Mouse (Mus musculus): Measurements from ENCODE around the gene Slc2a4. TPM values are rescaled to one million over a fixed set of nuclear protein-coding genes. Genes with fewer than 3 reads are reported as not detected.
A peak's percentile ranks its signal among the peaks of the same experiment; 100 is the strongest.

Gene Slc2a4
- polyA plus RNA-seq (2016; fragmentation: Nextera tagmentation; extraction: Ambion mirVana) = 12.6 and 12.8 TPM in 2 replicates

DNA sequence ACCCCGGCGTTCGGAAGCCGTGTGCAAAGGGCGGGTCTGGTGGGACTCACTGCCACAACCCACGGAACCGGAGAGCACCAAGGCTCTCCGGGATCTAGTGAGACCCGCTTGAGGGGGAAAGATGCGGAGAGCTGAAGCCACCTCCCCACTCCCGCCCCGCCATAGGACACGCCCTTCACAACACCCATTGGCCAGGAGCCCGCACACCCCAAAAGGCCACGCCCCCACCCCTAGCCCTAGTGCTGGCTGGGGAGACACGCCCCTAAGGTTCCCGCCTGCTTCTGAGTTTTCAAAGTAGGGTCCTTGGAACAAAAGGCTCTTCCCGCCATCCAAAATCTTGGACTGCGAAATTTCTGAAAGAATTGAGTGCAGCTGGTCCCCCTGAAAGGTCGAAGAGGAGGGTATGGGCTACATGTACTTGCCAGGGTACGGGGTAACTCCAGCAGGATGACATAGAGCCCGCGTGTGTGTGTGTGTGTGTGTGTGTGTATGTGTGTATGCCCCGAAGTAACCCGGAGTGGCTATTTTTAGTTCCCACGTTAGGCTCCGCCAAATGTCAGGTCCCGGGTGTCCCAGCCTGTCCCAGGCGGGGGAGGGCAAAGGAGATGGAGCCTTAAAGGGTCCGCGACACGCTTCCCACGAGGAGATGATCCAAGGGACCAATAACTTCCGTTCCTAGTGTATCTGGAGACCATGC lies at the start of gene Slc2a4:
Gene Slc2a4, minus strand, starts transcription at position 123 of the 697 bp plus-strand sequence.
- H3K36me3 ChIP-seq = peaks cover 27% of the 10 kb centered on the region
- H3K27ac ChIP-seq (replicated peaks) = peak within 1 kb of the TSS; percentile 92
- H3K9me3 ChIP-seq (replicated peaks) = no peaks in the 10 kb centered on the region
- under 1% methylated on average over 34 of the region's 34 CpGs for WGBS
- H3K4me3 ChIP-seq = peak within 1 kb of the TSS; percentile 56
- peak; percentile 97 for DNase-seq (ENCODE audit: low spot score)
- H3K4me1 ChIP-seq = peaks cover 33% of the 10 kb centered on the region
- peaks cover 15% of the 10 kb centered on the region for H3K27me3 ChIP-seq (ENCODE audit: low read depth, poor library complexity, severe bottlenecking)

GRCm38 (mm10) chr11:69997070-69997509 lies 49.1 kb upstream of the Slc2a4 start:
- Histone ChIP-seq H3K27ac (replicated peaks) (peak overlapping the region; percentile 98), H3K4me3 (peak overlapping the region; percentile 97), H3K36me3 (peaks cover 54% of the 10 kb centered on the region), H3K4me1 (peaks cover 63% of the 10 kb centered on the region), H3K27me3 (ENCODE audit: low read depth, poor library complexity, severe bottlenecking) (no peaks in the 10 kb centered on the region), H3K9me3 (replicated peaks) (no peaks in the 10 kb centered on the region)
- DNase-seq (ENCODE audit: low spot score) = peak; percentile 90
- WGBS = under 1% methylated on average over 41 of the region's 44 CpGs

DNA sequence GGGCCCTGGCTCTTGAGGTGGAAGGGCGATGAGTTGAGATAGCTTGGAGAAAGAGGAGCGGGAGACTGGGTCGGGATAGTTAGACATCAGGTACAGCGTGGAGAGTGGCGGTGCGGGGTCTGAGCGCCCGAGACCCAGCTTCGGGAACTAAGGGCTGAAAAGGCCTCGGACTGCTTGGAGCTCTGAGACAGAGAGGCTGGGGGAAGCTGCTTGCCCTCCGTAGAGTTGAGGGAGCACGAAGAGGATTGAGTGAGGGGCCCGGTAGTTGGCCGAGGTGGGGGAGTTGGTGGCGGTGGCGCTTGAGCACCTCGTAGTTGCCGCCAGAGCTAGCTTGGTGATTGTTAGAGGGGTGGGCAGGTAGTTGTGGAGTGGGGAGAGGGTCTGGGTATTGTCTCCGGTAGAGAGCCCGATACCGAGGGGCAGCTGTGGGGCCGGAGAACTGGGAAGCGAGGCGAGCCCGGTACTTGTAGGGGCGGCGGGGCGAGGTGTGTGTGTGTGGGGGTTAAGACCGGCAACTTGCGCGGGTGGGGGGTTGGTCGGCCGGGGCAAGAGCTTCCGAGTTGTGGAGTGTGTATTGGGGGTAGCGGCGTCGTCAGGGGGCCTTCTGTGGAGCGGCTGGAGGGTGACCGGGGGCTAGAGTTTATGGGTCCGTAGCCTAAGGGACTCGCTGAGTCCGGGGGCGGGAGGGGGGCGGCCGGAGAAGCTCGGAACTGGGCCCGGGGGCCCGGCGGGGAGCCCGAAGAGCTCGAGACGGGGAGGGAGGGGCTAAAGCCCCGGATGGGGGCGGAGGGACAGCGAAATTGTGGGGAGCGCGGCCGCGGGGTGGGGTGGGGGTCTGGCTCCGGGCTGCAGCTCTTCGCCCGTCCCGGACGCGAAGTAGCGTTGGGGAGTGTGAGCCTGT lies 48.4 kb upstream of the Slc2a4 start:
- H3K4me3 ChIP-seq = peak overlapping the region; percentile 97
- no peaks in the 10 kb centered on the region for H3K9me3 ChIP-seq (replicated peaks)
- H3K4me1 ChIP-seq = peaks cover 56% of the 10 kb centered on the region
- peaks cover 50% of the 10 kb centered on the region for H3K36me3 ChIP-seq
- WGBS = 1% methylated on average over 60 of the region's 66 CpGs
- no peaks in the 10 kb centered on the region for H3K27me3 ChIP-seq (ENCODE audit: low read depth, poor library complexity, severe bottlenecking)
- DNase-seq (ENCODE audit: low spot score) = peak; percentile 53
- H3K27ac ChIP-seq (replicated peaks) = peak overlapping the region; percentile 98

- Histone ChIP-seq H3K4me1 (peaks cover 53% of the 10 kb centered on the region), H3K36me3 (peaks cover 50% of the 10 kb centered on the region), H3K27me3 (ENCODE audit: low read depth, poor library complexity, severe bottlenecking) (no peaks in the 10 kb centered on the region), H3K27ac (replicated peaks) (peak within 1 kb of the TSS; percentile 98), H3K4me3 (peak within 1 kb of the TSS; percentile 97), H3K9me3 (replicated peaks) (no peaks in the 10 kb centered on the region)
- WGBS = under 1% methylated on average over 36 of the region's 36 CpGs
- DNase-seq (ENCODE audit: low spot score) = peak; percentile 99
Measured at GRCm38 (mm10) chr11:69995391-69995960, 47.5 kb upstream of the Slc2a4 start, which contains the start of gene Phf23. Gene Phf23, plus strand, starts transcription at chr11:69995777.

- Histone ChIP-seq H3K4me1 (peaks cover 53% of the 10 kb centered on the region), H3K4me3 (peak overlapping the region; percentile 97)
- 88% methylated on average over 11 of the region's 11 CpGs for WGBS
Measured at GRCm38 (mm10) chr11:69994401-69995090, 46.6 kb upstream of the Slc2a4 start.

DNA sequence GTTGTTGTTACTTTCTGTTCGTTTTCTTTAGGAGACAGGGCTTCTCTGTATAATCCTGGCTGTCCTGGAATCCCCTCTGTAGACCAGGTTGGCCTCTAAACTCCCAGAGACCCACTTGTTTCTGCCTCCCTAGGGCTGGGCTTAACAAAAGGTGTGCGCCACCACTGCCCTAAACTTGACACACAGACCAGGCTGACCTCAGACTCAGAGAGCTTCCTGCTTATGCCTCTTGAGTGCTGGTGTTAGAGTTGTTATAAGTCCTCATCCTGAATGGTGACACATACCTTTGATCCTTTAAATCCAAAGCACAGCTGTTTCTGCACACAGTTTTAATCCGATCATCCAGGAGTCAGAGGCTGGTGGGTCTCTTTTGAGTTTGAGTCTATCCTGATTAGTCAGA lies 44.9 kb upstream of the Slc2a4 start:
- WGBS = 90% methylated on average over 3 of the region's 3 CpGs
- Histone ChIP-seq H3K4me1 (peaks cover 39% of the 10 kb centered on the region), H3K4me3 (peak overlapping the region; percentile 82; the same call in 1 of the 2 replicates), H3K36me3 (peaks cover 50% of the 10 kb centered on the region), H3K27ac (replicated peaks) (no peak overlapping the region), H3K27me3 (ENCODE audit: low read depth, poor library complexity, severe bottlenecking) (no peaks in the 10 kb centered on the region), H3K9me3 (replicated peaks) (no peaks in the 10 kb centered on the region)
- no peak for DNase-seq (ENCODE audit: low spot score)

More at GRCm38 (mm10) chr11:69994401-69995090, 46.6 kb upstream of the Slc2a4 start:
- H3K27ac ChIP-seq (replicated peaks) = no peak overlapping the region
- no peak for DNase-seq (ENCODE audit: low spot score)
- H3K36me3 ChIP-seq = peaks cover 50% of the 10 kb centered on the region
- no peaks in the 10 kb centered on the region for H3K27me3 ChIP-seq (ENCODE audit: low read depth, poor library complexity, severe bottlenecking)
- H3K9me3 ChIP-seq (replicated peaks) = no peaks in the 10 kb centered on the region

- DNase-seq (ENCODE audit: low spot score) = no peak
- Histone ChIP-seq H3K4me3 (peak overlapping the region; percentile 82), H3K27me3 (ENCODE audit: low read depth, poor library complexity, severe bottlenecking) (no peaks in the 10 kb centered on the region), H3K36me3 (peaks cover 52% of the 10 kb centered on the region), H3K4me1 (peaks cover 33% of the 10 kb centered on the region), H3K9me3 (replicated peaks) (no peaks in the 10 kb centered on the region), H3K27ac (replicated peaks) (peak overlapping the region; percentile 55; the same call in 1 of the 2 replicates)
- WGBS = 89% methylated on average over 10 of the region's 10 CpGs
Measured at GRCm38 (mm10) chr11:69992396-69992795, 44.4 kb upstream of the Slc2a4 start.

- peaks cover 58% of the 10 kb centered on the region for H3K36me3 ChIP-seq
- WGBS = under 1% methylated on average over 15 of the region's 15 CpGs
Measured at GRCm38 (mm10) chr11:69991711-69992110, 43.7 kb upstream of the Slc2a4 start.

GRCm38 (mm10) chr11:69990850-69991691 lies 43.1 kb upstream of the Slc2a4 start, which contains the start of gene Gabarap:
Gene Gabarap, plus strand, starts transcription at chr11:69991143.
- peaks cover 65% of the 10 kb centered on the region for H3K36me3 ChIP-seq

More at GRCm38 (mm10) chr11:69991711-69992110, 43.7 kb upstream of the Slc2a4 start:
- H3K4me3 ChIP-seq = peak overlapping the region; percentile 82
- H3K4me1 ChIP-seq = peaks cover 27% of the 10 kb centered on the region
- no peaks in the 10 kb centered on the region for H3K27me3 ChIP-seq (ENCODE audit: low read depth, poor library complexity, severe bottlenecking)
- DNase-seq (ENCODE audit: low spot score) = no peak
- no peaks in the 10 kb centered on the region for H3K9me3 ChIP-seq (replicated peaks)
- H3K27ac ChIP-seq (replicated peaks) = peak overlapping the region; percentile 94

DNA sequence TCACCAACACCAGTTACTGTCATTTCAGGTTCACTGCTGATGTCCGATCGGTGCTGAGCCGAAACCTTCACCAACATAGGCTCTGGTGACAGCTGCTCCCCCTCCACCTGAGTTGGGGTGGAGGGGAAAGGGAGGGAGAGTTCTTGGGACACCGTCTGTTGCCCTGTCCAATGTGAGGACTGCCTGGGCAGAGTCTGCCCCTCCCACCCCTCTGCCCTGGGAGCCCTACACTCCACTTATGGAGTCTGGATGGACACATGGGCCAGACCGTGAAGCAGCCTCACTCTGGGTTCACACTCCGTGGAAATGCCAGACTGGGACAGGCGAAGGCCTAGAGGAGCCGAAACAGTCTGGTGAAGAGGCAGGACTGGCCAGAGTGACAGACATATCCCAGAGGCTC lies 42.0 kb upstream of the Slc2a4 start:
- Histone ChIP-seq H3K36me3 (peaks cover 74% of the 10 kb centered on the region), H3K4me1 (peaks cover 24% of the 10 kb centered on the region), H3K4me3 (0 out of 2 replicates have a peak overlapping the region, but pooled peaks have one; percentile 0), H3K27ac (replicated peaks) (no peak overlapping the region), H3K27me3 (ENCODE audit: low read depth, poor library complexity, severe bottlenecking) (no peaks in the 10 kb centered on the region), H3K9me3 (replicated peaks) (no peaks in the 10 kb centered on the region)
- 93% methylated on average over 8 of the region's 8 CpGs for WGBS
- no peak for DNase-seq (ENCODE audit: low spot score)

More at GRCm38 (mm10) chr11:69990850-69991691, 43.1 kb upstream of the Slc2a4 start, which contains the start of gene Gabarap:
- Histone ChIP-seq H3K9me3 (replicated peaks) (no peaks in the 10 kb centered on the region), H3K4me1 (peaks cover 27% of the 10 kb centered on the region), H3K27ac (replicated peaks) (peak within 1 kb of the TSS; percentile 94), H3K27me3 (ENCODE audit: low read depth, poor library complexity, severe bottlenecking) (no peaks in the 10 kb centered on the region), H3K4me3 (peak within 1 kb of the TSS; percentile 82)
- WGBS = under 1% methylated on average over 40 of the region's 40 CpGs
- DNase-seq (ENCODE audit: low spot score) = peak; percentile 94

DNA sequence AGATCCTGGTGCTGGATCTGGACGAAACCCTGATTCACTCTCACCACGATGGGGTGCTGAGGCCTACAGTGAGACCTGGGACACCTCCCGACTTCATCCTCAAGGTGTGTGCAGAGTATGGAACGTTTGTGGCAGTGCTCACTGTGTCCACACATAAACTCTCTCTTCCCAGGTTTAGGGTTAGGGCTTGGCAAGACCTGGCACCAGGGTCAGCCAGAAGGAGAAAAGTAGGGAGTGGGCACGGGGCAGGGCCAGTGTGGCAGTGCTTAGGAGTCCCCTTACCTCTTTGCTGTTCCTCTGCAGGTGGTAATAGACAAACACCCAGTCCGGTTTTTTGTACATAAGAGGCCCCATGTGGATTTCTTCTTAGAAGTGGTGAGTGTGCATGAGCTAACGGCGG lies 36.4 kb upstream of the Slc2a4 start:
- Histone ChIP-seq H3K4me3 (peak overlapping the region; percentile 4; the same call in 1 of the 2 replicates), H3K27ac (replicated peaks) (no peak overlapping the region), H3K27me3 (ENCODE audit: low read depth, poor library complexity, severe bottlenecking) (no peaks in the 10 kb centered on the region), H3K9me3 (replicated peaks) (no peaks in the 10 kb centered on the region), H3K4me1 (peaks cover 30% of the 10 kb centered on the region), H3K36me3 (peaks cover 65% of the 10 kb centered on the region)
- 92% methylated on average over 8 of the region's 8 CpGs for WGBS
- DNase-seq (ENCODE audit: low spot score) = no peak
